Mouse (Mus musculus) ovary, adult 10 weeks (tissue): ENCODE results near the gene AW551984. TPM values are rescaled to one million over a fixed set of nuclear protein-coding genes. Genes with fewer than 3 reads are reported as not detected.

Experiments used
- polyA plus RNA-seq: library from polyadenylated mRNA; stranded (reverse); fragments of 350-450 nt; fragmentation: Illumina TruSeq; extraction: RNeasy Lipid Tissue Mini Kit (QIAGEN cat#74804); gene quantifications from one replicate; pipeline ENCODE4 v1.2.3, GENCODE M21; 2014

AW551984 gene
- polyA plus RNA-seq = 5.8 TPM

DNA sequence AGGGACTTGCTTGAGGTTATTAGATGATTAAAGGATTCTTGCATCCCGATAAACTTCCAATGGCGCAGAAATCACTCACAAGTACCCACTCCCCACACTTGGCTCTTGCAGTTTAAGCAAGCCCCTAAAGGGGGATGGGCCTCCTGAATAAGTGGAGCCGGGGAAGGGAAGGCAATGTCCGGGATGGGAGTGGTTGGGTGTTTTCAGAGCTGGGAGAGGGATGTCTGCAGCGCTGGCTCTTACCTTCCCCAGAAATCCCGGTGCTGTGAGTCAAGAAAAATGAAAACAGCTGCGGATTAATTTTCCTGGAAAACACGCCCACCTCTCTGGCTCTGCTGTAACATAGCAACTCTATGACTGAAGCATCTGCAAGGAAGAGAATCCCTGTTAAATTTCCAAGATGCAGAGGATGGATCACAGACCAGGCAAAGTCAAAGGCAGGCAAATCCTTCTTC, at the start of gene AW551984:
Gene AW551984, minus strand, starts transcription at position 405 of the 455 bp plus-strand sequence.

GRCm38 (mm10) chr9:39644785-39645184, 40.6 kb upstream of the AW551984 start, which contains the start of gene Olfr961:
TSS of gene Olfr961 (plus strand) at chr9:39645085.

GRCm38 (mm10) chr9:39621073-39621472, 16.9 kb upstream of the AW551984 start, which contains the start of gene Olfr960:
TSS of gene Olfr960 (plus strand) at chr9:39621373.

DNA sequence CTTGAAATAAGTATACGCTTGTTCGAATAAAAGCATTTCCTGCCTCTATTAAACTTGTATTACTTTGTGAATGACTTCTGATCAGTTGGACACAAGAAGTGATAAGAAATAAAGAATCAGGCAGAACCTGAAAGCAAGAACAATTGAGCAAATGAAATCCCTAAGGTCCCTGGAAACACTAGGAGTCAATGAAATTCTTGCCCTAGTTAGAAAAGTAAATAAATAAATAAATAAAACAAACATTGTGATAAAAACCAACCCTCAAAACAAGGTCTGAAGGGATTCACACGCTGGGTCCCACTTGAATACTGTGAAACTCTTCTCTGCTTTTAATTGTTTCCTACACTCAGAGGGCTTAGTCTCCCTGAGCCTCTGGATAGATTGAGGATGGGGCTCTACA, 6.2 kb upstream of the AW551984 start, which contains the start of gene Olfr148:
Gene Olfr148, plus strand, starts transcription at position 301 of the 400 bp plus-strand sequence.

DNA sequence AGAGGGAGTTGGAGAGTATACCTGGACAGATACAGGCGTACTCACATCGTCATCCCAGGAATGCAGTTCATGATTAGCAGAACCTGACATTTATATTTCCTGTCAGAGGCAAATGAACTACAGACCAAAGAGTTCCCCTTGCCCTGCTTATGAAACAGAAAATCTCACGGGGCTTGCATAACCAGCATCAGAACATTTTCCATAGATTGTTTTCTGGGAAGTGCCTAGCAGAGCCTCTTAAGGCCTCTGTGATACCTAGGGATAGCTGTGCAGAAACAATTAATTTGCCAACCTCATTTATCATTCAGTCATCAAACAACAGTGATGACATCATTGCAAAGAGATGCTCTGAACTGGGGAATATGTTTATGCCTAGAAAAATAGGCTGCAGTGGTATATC, 28.7 kb downstream of the AW551984 start, which contains the start of gene Olfr959:
Gene Olfr959, minus strand, starts transcription at position 101 of the 400 bp plus-strand sequence.

DNA sequence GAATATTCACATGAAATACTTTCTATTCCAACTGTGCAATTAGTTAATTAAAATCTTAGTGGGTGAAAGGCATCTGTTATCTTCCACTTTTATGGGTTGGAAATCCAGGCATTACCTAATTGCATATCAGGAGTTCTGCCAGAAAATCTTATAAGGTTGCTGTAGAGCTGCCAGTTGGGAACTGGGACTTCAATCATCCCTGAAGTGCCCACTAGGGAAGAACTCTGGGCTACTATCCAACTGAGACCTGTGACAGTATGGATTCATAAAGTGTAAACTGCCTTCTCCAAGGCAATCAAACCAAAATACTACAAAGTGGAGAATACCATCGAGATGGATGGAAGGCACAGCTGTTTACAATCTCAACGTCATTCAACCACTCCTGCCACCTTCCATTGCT, 50.3 kb downstream of the AW551984 start, which contains the start of gene Olfr958:
Gene Olfr958, minus strand, starts transcription at position 109 of the 400 bp plus-strand sequence.

Other genes starting within 250 kb of the AW551984 start
- not detected for gene Olfr951, start 217.0 kb downstream of the AW551984 start, polyA plus RNA-seq
- not detected for gene Olfr952, start 177.3 kb downstream of the AW551984 start, polyA plus RNA-seq
- gene Olfr954, start 147.7 kb downstream of the AW551984 start, polyA plus RNA-seq = not detected
- gene Olfr955, start 132.5 kb downstream of the AW551984 start, polyA plus RNA-seq = not detected
- gene Olfr44, start 110.4 kb downstream of the AW551984 start, polyA plus RNA-seq = not detected
- gene Olfr957, start 88.6 kb downstream of the AW551984 start, polyA plus RNA-seq = not detected
- gene Olfr958, start 50.3 kb downstream of the AW551984 start, polyA plus RNA-seq = not detected
- gene Olfr959, start 28.8 kb downstream of the AW551984 start, polyA plus RNA-seq = not detected
- gene Olfr148, start 6.3 kb upstream of the AW551984 start, polyA plus RNA-seq = not detected
- not detected for gene Olfr960, start 17.0 kb upstream of the AW551984 start, polyA plus RNA-seq
- not detected for gene Olfr961, start 40.7 kb upstream of the AW551984 start, polyA plus RNA-seq
- not detected for gene Olfr963, start 62.8 kb upstream of the AW551984 start, polyA plus RNA-seq
- not detected for gene Olfr149, start 102.7 kb upstream of the AW551984 start, polyA plus RNA-seq
- not detected for gene Olfr965, start 107.0 kb upstream of the AW551984 start, polyA plus RNA-seq
- not detected for gene Olfr150, start 126.6 kb upstream of the AW551984 start, polyA plus RNA-seq
- gene Olfr967, start 141.8 kb upstream of the AW551984 start, polyA plus RNA-seq = not detected
- not detected for gene Olfr968, start 178.8 kb upstream of the AW551984 start, polyA plus RNA-seq
- not detected for gene Olfr969, start 186.5 kb upstream of the AW551984 start, polyA plus RNA-seq
- gene Olfr970, start 204.5 kb upstream of the AW551984 start, polyA plus RNA-seq = not detected
- gene Olfr971, start 232.5 kb upstream of the AW551984 start, polyA plus RNA-seq = not detected